Mouse (Mus musculus): ENCODE measurements around the gene Robo1.

DNA sequence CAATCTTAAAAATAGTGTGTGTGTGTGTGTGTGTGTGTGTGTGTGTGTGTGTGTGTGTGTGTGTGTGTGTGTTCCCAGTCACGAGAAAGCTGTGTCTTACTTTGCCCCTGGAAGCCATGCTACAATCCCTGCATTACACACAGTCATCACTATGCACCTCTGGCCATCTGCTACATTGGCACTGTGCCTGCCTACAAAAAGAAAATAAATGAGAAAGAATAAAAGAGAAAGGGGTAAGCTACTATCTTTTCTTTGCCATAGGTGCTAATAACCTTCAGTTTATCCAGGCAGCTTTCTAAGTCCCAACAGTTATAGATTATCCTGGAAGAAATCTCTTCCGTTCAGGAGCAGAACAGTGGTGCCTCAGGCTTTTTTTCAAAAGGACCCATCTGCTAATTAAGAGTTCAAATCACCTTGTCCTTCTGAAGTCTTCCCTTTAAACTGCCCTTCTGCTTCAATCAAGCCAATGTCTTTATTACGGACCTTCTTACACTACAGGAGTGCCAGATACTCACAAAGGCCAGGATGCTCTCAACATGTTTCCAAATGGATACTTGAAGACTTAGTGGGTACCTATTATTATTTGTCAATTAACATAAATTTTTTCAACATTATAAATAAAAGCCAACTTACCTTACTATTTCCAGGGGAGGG is 277.2 kb downstream of the Robo1 start:
- TF ChIP-seq CTCF (IDR thresholded peaks at IDR 0.05; ENCODE audit: low read depth), result no peak
- TF ChIP-seq EP300 (optimal IDR thresholded peaks at IDR 0.05), result no peak
